Mouse (Mus musculus): ENCODE measurements around the gene Zfp281.

Gene Zfp281

GRCm38 (mm10) chr1:136638211-136638610 is 13.5 kb downstream of the Zfp281 start:
- H3K4me1 ChIP-seq (replicated peaks; ENCODE audit: low read depth, low read length) = peaks cover 46% of the 10 kb centered on the region
- no peak overlapping the region for H3K4me3 ChIP-seq (replicated peaks; ENCODE audit: low read length)
- H3K27me3 ChIP-seq (ENCODE audit: insufficient read depth, low read length) = no peaks in the 10 kb centered on the region
- peaks cover 8% of the 10 kb centered on the region; the same call in 1 of the 2 replicates for H3K36me3 ChIP-seq (ENCODE audit: insufficient read depth, low read length)
- H3K9me3 ChIP-seq (ENCODE audit: low read length) = no peaks in the 10 kb centered on the region
- TF ChIP-seq NANOG (IDR thresholded peaks at IDR 0.05; ENCODE audit: borderline replicate concordance, low read length) (no peak), POU5F1 (IDR thresholded peaks at IDR 0.05; ENCODE audit: borderline replicate concordance, low read length) (no peak), CTCF (conservative IDR thresholded peaks at IDR 0.05; ENCODE audit: low read length) (no peak)

DNA sequence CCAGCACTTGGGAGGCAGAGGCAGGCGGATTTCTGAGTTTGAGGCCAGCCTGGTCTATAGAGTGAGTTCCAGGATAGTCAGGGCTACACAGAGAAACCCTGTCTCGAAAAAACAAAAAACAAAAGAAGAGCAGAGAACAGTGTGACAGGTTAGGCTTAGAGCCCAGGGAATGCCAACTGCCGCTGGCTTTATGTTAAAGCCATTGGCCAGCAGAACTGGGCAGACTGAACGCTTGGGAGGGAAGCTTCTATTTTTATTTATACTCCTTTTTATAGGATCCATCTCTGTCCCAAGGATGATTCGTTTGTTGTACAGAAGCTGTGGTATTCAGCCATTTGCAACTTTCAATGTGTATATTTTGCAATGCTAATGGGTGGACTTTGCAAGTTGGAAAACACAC is 14.0 kb downstream of the Zfp281 start:
- H3K36me3 ChIP-seq (ENCODE audit: insufficient read depth, low read length) = peaks cover 5% of the 10 kb centered on the region; the same call in 1 of the 2 replicates
- H3K9me3 ChIP-seq (ENCODE audit: low read length) = no peaks in the 10 kb centered on the region
- no peaks in the 10 kb centered on the region for H3K27me3 ChIP-seq (ENCODE audit: insufficient read depth, low read length)
- H3K4me1 ChIP-seq (replicated peaks; ENCODE audit: low read depth, low read length) = peaks cover 51% of the 10 kb centered on the region
- TF ChIP-seq CTCF (conservative IDR thresholded peaks at IDR 0.05; ENCODE audit: low read length) (no peak), POU5F1 (IDR thresholded peaks at IDR 0.05; ENCODE audit: borderline replicate concordance, low read length) (no peak), NANOG (IDR thresholded peaks at IDR 0.05; ENCODE audit: borderline replicate concordance, low read length) (no peak)
- no peak overlapping the region for H3K4me3 ChIP-seq (replicated peaks; ENCODE audit: low read length)

- no peaks in the 10 kb centered on the region for H3K27me3 ChIP-seq (ENCODE audit: insufficient read depth, low read length)
- TF ChIP-seq CTCF (conservative IDR thresholded peaks at IDR 0.05; ENCODE audit: low read length) (no peak), POU5F1 (IDR thresholded peaks at IDR 0.05; ENCODE audit: borderline replicate concordance, low read length) (no peak), NANOG (IDR thresholded peaks at IDR 0.05; ENCODE audit: borderline replicate concordance, low read length) (no peak)
- no peaks in the 10 kb centered on the region for H3K36me3 ChIP-seq (ENCODE audit: insufficient read depth, low read length)
- H3K4me1 ChIP-seq (replicated peaks; ENCODE audit: low read depth, low read length) = peaks cover 57% of the 10 kb centered on the region
- H3K4me3 ChIP-seq (replicated peaks; ENCODE audit: low read length) = no peak overlapping the region
- no peaks in the 10 kb centered on the region for H3K9me3 ChIP-seq (ENCODE audit: low read length)
Measured at GRCm38 (mm10) chr1:136639221-136639620, 14.5 kb downstream of the Zfp281 start.

GRCm38 (mm10) chr1:136642701-136643100 is 18.0 kb downstream of the Zfp281 start:
- TF ChIP-seq POU5F1 (IDR thresholded peaks at IDR 0.05; ENCODE audit: borderline replicate concordance, low read length) = no peak
- no peak for TF ChIP-seq NANOG (IDR thresholded peaks at IDR 0.05; ENCODE audit: borderline replicate concordance, low read length)
- TF ChIP-seq CTCF (conservative IDR thresholded peaks at IDR 0.05; ENCODE audit: low read length) = no peak
- Histone ChIP-seq H3K27me3 (ENCODE audit: insufficient read depth, low read length) (no peaks in the 10 kb centered on the region), H3K4me3 (replicated peaks; ENCODE audit: low read length) (no peak overlapping the region), H3K36me3 (ENCODE audit: insufficient read depth, low read length) (no peaks in the 10 kb centered on the region), H3K4me1 (replicated peaks; ENCODE audit: low read depth, low read length) (peaks cover 82% of the 10 kb centered on the region), H3K9me3 (ENCODE audit: low read length) (no peaks in the 10 kb centered on the region)

DNA sequence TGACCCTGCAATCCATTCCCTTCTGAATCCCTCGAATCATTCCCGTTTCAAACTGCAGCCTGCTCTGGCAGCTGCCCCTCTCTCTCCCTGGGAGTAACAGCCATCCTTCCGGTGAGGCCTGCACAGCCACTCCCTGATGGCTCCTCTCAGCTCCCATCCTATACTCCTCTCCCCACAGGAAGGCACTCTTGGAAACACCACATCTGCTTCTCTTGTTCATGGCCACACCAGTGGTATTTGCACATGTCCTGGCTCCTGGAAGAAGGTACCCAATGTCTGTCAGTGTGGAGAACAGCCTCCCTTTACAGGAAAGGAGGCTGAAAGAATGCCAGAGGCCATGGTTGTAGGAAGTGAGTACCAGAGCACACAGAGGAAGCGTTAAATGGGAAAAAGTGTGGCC is 19.8 kb downstream of the Zfp281 start:
- TF ChIP-seq NANOG (IDR thresholded peaks at IDR 0.05; ENCODE audit: borderline replicate concordance, low read length) = no peak
- no peak for TF ChIP-seq POU5F1 (IDR thresholded peaks at IDR 0.05; ENCODE audit: borderline replicate concordance, low read length)
- TF ChIP-seq CTCF (conservative IDR thresholded peaks at IDR 0.05; ENCODE audit: low read length) = no peak
- Histone ChIP-seq H3K4me3 (replicated peaks; ENCODE audit: low read length) (peak overlapping the region; percentile 54), H3K4me1 (replicated peaks; ENCODE audit: low read depth, low read length) (peaks cover 72% of the 10 kb centered on the region), H3K27me3 (ENCODE audit: insufficient read depth, low read length) (no peaks in the 10 kb centered on the region), H3K9me3 (ENCODE audit: low read length) (no peaks in the 10 kb centered on the region), H3K36me3 (ENCODE audit: insufficient read depth, low read length) (no peaks in the 10 kb centered on the region)

DNA sequence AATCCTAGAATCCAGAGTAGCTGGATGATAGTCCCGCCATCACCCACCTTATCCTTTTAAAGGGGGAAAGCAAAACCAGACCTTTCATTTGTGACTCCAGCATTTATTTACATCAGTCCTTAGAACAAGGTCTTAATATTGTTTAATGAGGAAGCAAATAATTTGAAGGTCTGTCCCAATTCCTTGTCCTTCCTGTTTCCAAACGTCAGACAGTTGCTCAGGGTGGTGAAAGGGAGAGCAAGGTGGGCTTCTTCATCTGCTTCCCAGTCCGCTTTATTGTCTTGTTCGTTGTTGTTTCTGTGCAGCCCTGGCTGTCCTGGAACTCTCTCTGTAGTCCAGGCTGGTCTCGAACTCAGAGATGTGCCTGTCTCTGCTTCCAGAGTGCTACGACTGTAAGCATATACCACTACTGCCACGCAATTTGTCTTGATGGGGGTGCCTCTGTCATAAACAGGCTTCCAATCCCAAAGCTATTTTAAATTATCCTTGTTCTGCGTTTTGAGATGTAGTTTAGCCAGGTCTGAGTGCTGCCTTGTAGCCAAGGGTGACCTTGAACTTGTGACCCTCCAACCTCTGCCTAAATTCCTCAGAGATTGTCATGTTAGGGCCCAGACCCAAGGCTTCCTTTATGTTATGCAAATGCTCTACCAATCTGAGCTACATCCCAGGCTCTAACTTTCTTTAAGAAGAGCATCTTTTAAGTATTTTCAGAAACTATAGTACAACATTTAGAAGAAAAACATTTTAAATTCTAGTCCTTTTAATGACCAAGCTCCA is 21.3 kb downstream of the Zfp281 start:
- TF ChIP-seq POU5F1 (IDR thresholded peaks at IDR 0.05; ENCODE audit: borderline replicate concordance, low read length) = no peak
- TF ChIP-seq CTCF (conservative IDR thresholded peaks at IDR 0.05; ENCODE audit: low read length) = no peak
- TF ChIP-seq NANOG (IDR thresholded peaks at IDR 0.05; ENCODE audit: borderline replicate concordance, low read length) = no peak
- Histone ChIP-seq H3K4me1 (replicated peaks; ENCODE audit: low read depth, low read length) (peaks cover 69% of the 10 kb centered on the region), H3K36me3 (ENCODE audit: insufficient read depth, low read length) (no peaks in the 10 kb centered on the region), H3K9me3 (ENCODE audit: low read length) (no peaks in the 10 kb centered on the region), H3K4me3 (replicated peaks; ENCODE audit: low read length) (no peak overlapping the region), H3K27me3 (ENCODE audit: insufficient read depth, low read length) (no peaks in the 10 kb centered on the region)

- no peaks in the 10 kb centered on the region for H3K9me3 ChIP-seq (ENCODE audit: low read length)
- TF ChIP-seq NANOG (IDR thresholded peaks at IDR 0.05; ENCODE audit: borderline replicate concordance, low read length) (no peak), POU5F1 (IDR thresholded peaks at IDR 0.05; ENCODE audit: borderline replicate concordance, low read length) (no peak), CTCF (conservative IDR thresholded peaks at IDR 0.05; ENCODE audit: low read length) (no peak)
- no peaks in the 10 kb centered on the region for H3K27me3 ChIP-seq (ENCODE audit: insufficient read depth, low read length)
- H3K4me3 ChIP-seq (replicated peaks; ENCODE audit: low read length) = no peak overlapping the region
- peaks cover 26% of the 10 kb centered on the region for H3K4me1 ChIP-seq (replicated peaks; ENCODE audit: low read depth, low read length)
- H3K36me3 ChIP-seq (ENCODE audit: insufficient read depth, low read length) = no peaks in the 10 kb centered on the region
Measured at GRCm38 (mm10) chr1:136652066-136652465, 27.4 kb downstream of the Zfp281 start.

DNA sequence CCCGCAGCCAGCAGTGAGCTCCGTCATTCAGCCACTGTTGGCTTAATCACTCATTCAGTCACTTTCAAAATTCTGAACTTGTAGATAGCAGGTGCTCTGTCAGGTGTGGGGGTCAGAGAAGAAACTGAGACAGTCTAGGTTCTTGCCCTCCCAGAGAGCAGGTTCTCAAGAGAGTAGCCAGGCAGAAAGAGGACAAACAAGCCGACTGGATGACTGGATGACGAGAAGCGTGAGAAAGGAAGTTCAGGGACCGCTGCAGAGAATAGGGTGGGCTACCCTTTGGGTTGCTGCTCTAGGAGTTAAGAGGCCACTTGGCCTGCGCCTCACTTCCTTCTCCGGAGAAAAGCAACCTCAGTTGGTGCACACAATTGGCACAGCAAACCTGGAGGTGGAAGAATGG is 28.8 kb downstream of the Zfp281 start:
- H3K27me3 ChIP-seq (ENCODE audit: insufficient read depth, low read length) = no peaks in the 10 kb centered on the region
- H3K4me3 ChIP-seq (replicated peaks; ENCODE audit: low read length) = no peak overlapping the region
- peaks cover 18% of the 10 kb centered on the region for H3K4me1 ChIP-seq (replicated peaks; ENCODE audit: low read depth, low read length)
- TF ChIP-seq POU5F1 (IDR thresholded peaks at IDR 0.05; ENCODE audit: borderline replicate concordance, low read length) = no peak
- H3K36me3 ChIP-seq (ENCODE audit: insufficient read depth, low read length) = no peaks in the 10 kb centered on the region
- no peaks in the 10 kb centered on the region for H3K9me3 ChIP-seq (ENCODE audit: low read length)

- Histone ChIP-seq H3K36me3 (ENCODE audit: insufficient read depth, low read length) (no peaks in the 10 kb centered on the region), H3K9me3 (ENCODE audit: low read length) (no peaks in the 10 kb centered on the region), H3K4me1 (replicated peaks; ENCODE audit: low read depth, low read length) (peaks cover 27% of the 10 kb centered on the region), H3K4me3 (replicated peaks; ENCODE audit: low read length) (no peak overlapping the region), H3K27me3 (ENCODE audit: insufficient read depth, low read length) (no peaks in the 10 kb centered on the region)
- TF ChIP-seq CTCF (conservative IDR thresholded peaks at IDR 0.05; ENCODE audit: low read length) (no peak), POU5F1 (IDR thresholded peaks at IDR 0.05; ENCODE audit: borderline replicate concordance, low read length) (no peak), NANOG (IDR thresholded peaks at IDR 0.05; ENCODE audit: borderline replicate concordance, low read length) (no peak)
Measured at GRCm38 (mm10) chr1:136654385-136654784, 29.7 kb downstream of the Zfp281 start.
